Mouse (Mus musculus): ENCODE measurements around the gene Tex2. TPM values are rescaled to one million over a fixed set of nuclear protein-coding genes. Genes with fewer than 3 reads are reported as not detected.

The Tex2 gene
- total and polyA plus RNA-seq, 3 experiments: 4.0 to 5.0 (median 4.5) TPM

GRCm38 (mm10) chr11:106532248-106532790, 80.9 kb downstream of the Tex2 start:
- DNase-seq (ENCODE audit: extremely low read depth): no peak
- Histone ChIP-seq H3K4me1 (ENCODE audit: control insufficient read depth in 1 of 2, insufficient read depth in 2 of 2) (peaks cover 0 to 12% of the 10 kb centered on the region in 2 experiments; a peak in 2 of 4 replicates), H3K9ac (ENCODE audit: insufficient read depth, low read depth) (no peak overlapping the region), H3K4me3 (replicated peaks in 1 of 3; ENCODE audit: low read depth in 2 of 3, low read length in 2 of 3, poor library complexity in 1 of 3) (no peak overlapping the region), H3K4me2 (ENCODE audit: insufficient read depth, low read depth, poor library complexity, severe bottlenecking) (no peak overlapping the region), H3K79me2 (replicated peaks; ENCODE audit: control insufficient read depth, extremely low read depth, insufficient read depth, poor library complexity, severe bottlenecking) (no peaks in the 10 kb centered on the region), H3K9me3 (replicated peaks; ENCODE audit: low read length) (no peaks in the 10 kb centered on the region), H3K36me3 (replicated peaks in 1 of 2; ENCODE audit: control insufficient read depth in 1 of 2, insufficient read depth in 1 of 2, low read length in 1 of 2) (peaks cover 0 to 18% of the 10 kb centered on the region in 2 experiments), H3K27me3 (replicated peaks) (no peaks in the 10 kb centered on the region), H3K27ac (ENCODE audit: insufficient read depth, low read depth) (no peak overlapping the region)
- in situ Hi-C loops (cut with MboI; ENCODE audit: low pct_ligation_motif_present, low pct_unique_long_range_greater_than_20kb, low sequenced_read_pairs) (no loop called here), dilution Hi-C loops (cut with MboI; ENCODE audit: extremely low pct_ligation_motif_present, extremely low pct_unique_long_range_greater_than_20kb, low sequenced_read_pairs) (no loop called here)
- TF ChIP-seq KAT2A (IDR thresholded peaks at IDR 0.05; ENCODE audit: insufficient replicate concordance, low read length) (no peak), MAX (IDR thresholded peaks at IDR 0.05; ENCODE audit: low read length) (no peak), E2F4 (IDR thresholded peaks at IDR 0.05; ENCODE audit: insufficient replicate concordance, low read depth, low read length) (no peak), PAX5 (IDR thresholded peaks at IDR 0.05; ENCODE audit: low read length) (no peak), JUND (conservative IDR thresholded peaks at IDR 0.05; ENCODE audit: low read depth, low read length) (no peak), RCOR1 (conservative IDR thresholded peaks at IDR 0.05; ENCODE audit: low read depth, low read length) (no peak), CTCF (conservative IDR thresholded peaks at IDR 0.05 in 1 of 2, IDR thresholded peaks at IDR 0.05 in 1 of 2; ENCODE audit: low read depth in 2 of 2, low read length in 2 of 2) (no peak), POLR2A (IDR thresholded peaks at IDR 0.05; ENCODE audit: low read depth, low read length) (no peak), ZC3H11A (IDR thresholded peaks at IDR 0.05; ENCODE audit: low read depth, low read length) (no peak)

GRCm38 (mm10) chr11:106529786-106530185, 83.4 kb downstream of the Tex2 start:
- dilution Hi-C loops (cut with MboI; ENCODE audit: extremely low pct_ligation_motif_present, extremely low pct_unique_long_range_greater_than_20kb, low sequenced_read_pairs): no loop called here
- H3K27me3 ChIP-seq (replicated peaks): no peaks in the 10 kb centered on the region
- H3K9ac ChIP-seq (ENCODE audit: insufficient read depth, low read depth): no peak overlapping the region
- no peak for TF ChIP-seq IRF4 (IDR thresholded peaks at IDR 0.05; ENCODE audit: low read depth, low read length)
- TF ChIP-seq EP300 (IDR thresholded peaks at IDR 0.05; ENCODE audit: low read length): no peak
- no peak for TF ChIP-seq ZC3H11A (IDR thresholded peaks at IDR 0.05; ENCODE audit: low read depth, low read length)
- no peak for TF ChIP-seq MEF2A (IDR thresholded peaks at IDR 0.05; ENCODE audit: borderline replicate concordance, low read depth, low read length)
- no peak for TF ChIP-seq USF2 (conservative IDR thresholded peaks at IDR 0.05; ENCODE audit: low read depth, low read length)
- TF ChIP-seq NELFE (IDR thresholded peaks at IDR 0.05; ENCODE audit: low read depth, low read length): no peak
- TF ChIP-seq MAX (IDR thresholded peaks at IDR 0.05; ENCODE audit: low read length): no peak
- no peak for TF ChIP-seq MYC (IDR thresholded peaks at IDR 0.05; ENCODE audit: low read depth, low read length)
- no peak for TF ChIP-seq ETS1 (conservative IDR thresholded peaks at IDR 0.05; ENCODE audit: low read depth, low read length)
- TF ChIP-seq CHD2 (IDR thresholded peaks at IDR 0.05; ENCODE audit: low read length): no peak
- no peak for TF ChIP-seq ELF1 (IDR thresholded peaks at IDR 0.05; ENCODE audit: low read depth, low read length)
- DNase-seq (ENCODE audit: extremely low read depth): no peak
- in situ Hi-C loops (cut with MboI; ENCODE audit: low pct_ligation_motif_present, low pct_unique_long_range_greater_than_20kb, low sequenced_read_pairs): no loop called here
- peaks cover 0 to 12% of the 10 kb centered on the region in 2 experiments; a peak in 2 of 4 replicates for H3K4me1 ChIP-seq (ENCODE audit: control insufficient read depth in 1 of 2, insufficient read depth in 2 of 2)
- no peak overlapping the region for H3K4me3 ChIP-seq (replicated peaks in 1 of 3; ENCODE audit: low read depth in 2 of 3, low read length in 2 of 3, poor library complexity in 1 of 3)
- no peaks in the 10 kb centered on the region for H3K79me2 ChIP-seq (replicated peaks; ENCODE audit: control insufficient read depth, extremely low read depth, insufficient read depth, poor library complexity, severe bottlenecking)
- H3K36me3 ChIP-seq (replicated peaks in 1 of 2; ENCODE audit: control insufficient read depth in 1 of 2, insufficient read depth in 1 of 2, low read length in 1 of 2): peaks cover 0 to 22% of the 10 kb centered on the region in 2 experiments
- no peaks in the 10 kb centered on the region for H3K9me3 ChIP-seq (replicated peaks; ENCODE audit: low read length)
- H3K4me2 ChIP-seq (ENCODE audit: insufficient read depth, low read depth, poor library complexity, severe bottlenecking): no peak overlapping the region
- no peak overlapping the region for H3K27ac ChIP-seq (ENCODE audit: insufficient read depth, low read depth)

Measured in CH12.LX (cell line).